Mouse (Mus musculus) liver, postnatal 0 days (tissue): ENCODE data around the gene Ccdc40.

Experiments used
- CTCF ChIP-seq: sonication (generic); IDR thresholded peaks from 2 replicates; pipeline ENCODE4 v1.5.1; 2016; ENCODE audit warnings: antibody characterized with exemption, low read depth
- EP300 ChIP-seq: IDR thresholded peaks from 2 replicates; pipeline ENCODE4 v1.6.1; 2016; ENCODE audit warnings: antibody characterized with exemption, low read depth, mild to moderate bottlenecking

DNA sequence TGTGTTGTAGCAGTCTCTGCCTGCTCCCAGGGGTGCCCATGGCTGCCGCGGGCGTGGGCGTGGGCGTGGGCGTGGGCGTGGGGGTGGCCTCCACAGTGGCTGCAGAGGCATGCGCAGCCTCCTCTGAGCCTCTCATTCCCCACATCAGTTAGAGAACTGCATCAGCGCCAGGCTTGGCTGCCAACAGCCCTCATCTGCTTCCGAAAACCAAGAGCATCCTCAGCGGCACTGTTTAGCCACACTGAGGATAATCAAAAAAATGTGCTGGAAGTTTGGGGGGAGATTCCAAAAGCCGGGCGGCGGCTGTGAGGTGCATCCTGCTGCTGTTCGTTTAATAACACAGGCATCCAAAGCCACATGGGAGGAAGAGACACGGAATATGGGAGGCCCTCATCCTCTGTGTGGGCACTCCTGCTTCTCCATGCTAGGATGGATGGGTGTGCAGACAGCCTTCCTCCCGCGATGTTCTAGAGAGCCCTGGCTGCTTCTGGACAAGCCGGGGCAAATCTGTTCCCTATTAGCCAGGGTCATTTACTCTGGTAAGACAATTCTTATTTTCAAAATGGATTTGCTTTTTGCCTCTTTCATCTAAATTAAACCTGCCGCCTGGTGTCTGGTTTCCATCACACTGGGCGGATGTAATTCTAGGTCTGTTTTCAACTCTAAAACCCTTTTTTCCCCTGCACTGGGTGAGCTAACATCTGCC, 16.6 kb upstream of the Ccdc40 start:
- TF ChIP-seq CTCF: no peak
- TF ChIP-seq EP300: no peak
